Mouse (Mus musculus): ENCODE data around the gene Fryl. TPM values are rescaled to one million over a fixed set of nuclear protein-coding genes. Genes with fewer than 3 reads are reported as not detected.

Fryl gene
- polyA plus RNA-seq, 1 experiment from 2014 or later = 30.8 TPM

DNA sequence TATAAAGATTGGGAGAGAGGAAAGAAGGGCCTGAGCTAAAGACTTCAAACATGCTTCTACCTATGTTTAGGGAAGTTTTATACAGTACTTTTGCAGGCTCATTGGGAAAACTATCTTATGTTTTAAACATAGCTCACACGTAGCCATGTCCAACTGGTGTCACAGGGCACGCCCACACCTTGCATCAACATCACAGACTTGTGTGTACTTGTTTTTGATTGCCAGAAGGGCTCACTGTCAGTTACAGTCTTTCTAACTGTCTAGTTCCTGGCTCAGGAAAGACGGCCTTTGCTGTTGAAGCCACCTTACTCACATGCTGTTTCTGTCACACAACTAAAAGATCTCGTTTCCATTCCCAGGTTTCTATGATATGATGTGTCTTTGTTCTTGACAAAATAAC, 279.9 kb downstream of the Fryl start:
- ATAC-seq = no peak
- TF ChIP-seq CTCF (IDR thresholded peaks at IDR 0.05) = no peak
- H3K27me3 ChIP-seq = no peaks in the 10 kb centered on the region
- DNase-seq (ENCODE audit: low read depth, low spot score) = no peak
- ChIA-PET POLR2A (no interaction called here), CTCF (interaction anchor here (0.9 to 5.3 kb wide), 5 partner anchors 8 to 247 kb away, joined by 3 to 31 read pairs (median 3); no protein-coding TSS in a partner anchor)
- in situ Hi-C loops (cut with MboI; ENCODE audit: low pct_unique_long_range_greater_than_20kb) = no loop called here

GRCm38 (mm10) chr5:72975996-72976395, 280.4 kb downstream of the Fryl start:
- no peak for TF ChIP-seq CTCF (IDR thresholded peaks at IDR 0.05)
- H3K27me3 ChIP-seq = no peaks in the 10 kb centered on the region
- in situ Hi-C loops (cut with MboI; ENCODE audit: low pct_unique_long_range_greater_than_20kb) = no loop called here
- no peak for ATAC-seq
- no peak for DNase-seq (ENCODE audit: low read depth, low spot score)
- ChIA-PET CTCF (interaction anchor here (0.9 to 5.3 kb wide), 6 partner anchors 8 to 247 kb away, joined by 3 to 31 read pairs (median 3); no protein-coding TSS in a partner anchor), POLR2A (no interaction called here)

- POLR2A ChIA-PET = no interaction called here
- H3K27me3 ChIP-seq = no peaks in the 10 kb centered on the region
- ATAC-seq = no peak
- DNase-seq (ENCODE audit: low read depth, low spot score) = no peak
- CTCF ChIA-PET = interaction anchor here (0.9 to 5.3 kb wide), 3 partner anchors 10 to 97 kb away, joined by 3 to 31 read pairs (median 7); no protein-coding TSS in a partner anchor
- no peak for TF ChIP-seq CTCF (IDR thresholded peaks at IDR 0.05)
- in situ Hi-C loops (cut with MboI; ENCODE audit: low pct_unique_long_range_greater_than_20kb) = no loop called here
Observed at GRCm38 (mm10) chr5:72974602-72975001, 281.8 kb downstream of the Fryl start, which contains the start of gene Gm10135. Gm10135 (minus strand) TSS chr5:72974702.

DNA sequence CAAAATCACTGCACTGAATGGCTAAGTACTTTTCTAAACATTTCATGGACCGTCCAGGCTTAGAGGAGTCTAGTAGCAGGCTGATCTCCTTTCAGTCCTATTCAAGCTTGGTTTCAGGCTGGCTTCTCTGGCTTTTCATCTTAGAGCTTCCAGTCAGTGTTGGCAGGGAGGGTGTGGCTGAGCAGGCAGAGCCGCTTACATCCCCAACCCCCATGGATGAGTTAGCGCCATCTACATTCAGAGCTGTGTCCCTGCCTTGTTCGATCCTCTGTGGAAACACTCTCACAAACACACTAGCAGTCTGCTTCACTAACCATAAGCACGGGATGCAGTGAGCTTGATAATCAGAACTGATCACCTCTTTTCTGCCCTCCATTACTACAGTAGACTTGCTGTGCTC, 283.5 kb downstream of the Fryl start:
- in situ Hi-C loops (cut with MboI; ENCODE audit: low pct_unique_long_range_greater_than_20kb) = no loop called here
- CTCF ChIA-PET = interaction anchor here (1.1 to 5.3 kb wide), 4 partner anchors 12 to 99 kb away, joined by 3 to 31 read pairs (median 4); no protein-coding TSS in a partner anchor

GRCm38 (mm10) chr5:72972435-72972834, 284.0 kb downstream of the Fryl start:
- POLR2A ChIA-PET = no interaction called here
- CTCF ChIA-PET = interaction anchor here (1.0 to 5.3 kb wide), 5 partner anchors 12 to 99 kb away, joined by 3 to 31 read pairs (median 4); no protein-coding TSS in a partner anchor

More for the DNA sequence above, 283.5 kb downstream of the Fryl start:
- no peak for TF ChIP-seq CTCF (IDR thresholded peaks at IDR 0.05)
- no peaks in the 10 kb centered on the region for H3K27me3 ChIP-seq
- DNase-seq (ENCODE audit: low read depth, low spot score) = no peak
- no peak for ATAC-seq
- POLR2A ChIA-PET = no interaction called here

More at GRCm38 (mm10) chr5:72972435-72972834, 284.0 kb downstream of the Fryl start:
- TF ChIP-seq CTCF (IDR thresholded peaks at IDR 0.05) = no peak
- in situ Hi-C loops (cut with MboI; ENCODE audit: low pct_unique_long_range_greater_than_20kb) = no loop called here
- H3K27me3 ChIP-seq = no peaks in the 10 kb centered on the region
- no peak for DNase-seq (ENCODE audit: low read depth, low spot score)
- no peak for ATAC-seq

Other genes with a start within 250 kb of the Fryl start
- not detected for gene Slc10a4, start 249.7 kb downstream of the Fryl start, polyA plus RNA-seq (2021)
- 290 TPM for gene Ociad1, start 36.2 kb upstream of the Fryl start, polyA plus RNA-seq (2021)
- gene Ociad2, start 84.4 kb upstream of the Fryl start, polyA plus RNA-seq (2021) = 46.1 TPM
- gene Cwh43, start 149.5 kb upstream of the Fryl start, polyA plus RNA-seq (2021) = not detected
- 40.2 TPM for gene Dcun1d4, start 224.4 kb upstream of the Fryl start, polyA plus RNA-seq (2021)

Measured in Patski (cell line).